Mouse (Mus musculus): ENCODE measurements around the gene Emc7. TPM values are rescaled to one million over a fixed set of nuclear protein-coding genes. Genes with fewer than 3 reads are reported as not detected.

Gene Emc7
- total and polyA plus RNA-seq, 3 experiments: 17.7 to 25.7 TPM; not detected in 1

DNA sequence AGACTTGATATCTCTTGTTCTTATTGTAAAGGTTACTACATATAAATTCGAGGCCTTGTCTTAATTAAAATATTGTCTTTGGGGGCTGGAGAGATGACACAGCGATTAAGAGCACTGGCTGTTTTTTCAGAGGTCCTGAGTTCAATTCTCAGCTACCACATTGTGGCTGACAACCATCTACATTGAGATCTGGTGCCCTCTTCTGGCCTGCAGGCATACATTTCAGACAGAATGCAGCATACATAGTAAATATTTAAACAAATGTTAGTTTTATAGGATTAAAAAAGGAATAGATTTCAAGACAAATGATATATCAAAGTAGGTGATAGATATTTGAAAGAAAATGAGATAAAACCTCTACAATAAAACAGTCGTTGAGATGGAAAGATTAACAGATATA lies 5.8 kb downstream of the Emc7 start:
- peak; percentile 32 for DNase-seq (ENCODE audit: low read depth, low spot score)
- peaks cover 5 to 8% of the 10 kb centered on the region in 2 experiments; a peak in 1 of 4 replicates for H3K4me1 ChIP-seq (ENCODE audit: control insufficient read depth in 1 of 2, insufficient read depth in 2 of 2, low read length in 2 of 2)
- H3K9me3 ChIP-seq (replicated peaks; ENCODE audit: insufficient read depth, low read length): no peaks in the 10 kb centered on the region
- peaks cover 32% of the 10 kb centered on the region for H3K79me2 ChIP-seq (ENCODE audit: control insufficient read depth, insufficient read depth, low read length, poor library complexity)
- H3K4me3 ChIP-seq (ENCODE audit: control insufficient read depth in 1 of 2, insufficient read depth in 1 of 2, low read depth in 2 of 2, low read length in 2 of 2): no peak overlapping the region
- H3K36me3 ChIP-seq (ENCODE audit: control insufficient read depth in 1 of 2, insufficient read depth in 2 of 2, low read length in 2 of 2): peaks cover 17 to 27% of the 10 kb centered on the region in 2 experiments
- no peak overlapping the region for H3K27ac ChIP-seq (ENCODE audit: control insufficient read depth, low read depth, low read length)
- TF ChIP-seq ZC3H11A (IDR thresholded peaks at IDR 0.05; ENCODE audit: low read depth, low read length) (peak; percentile 37), CTCF (IDR thresholded peaks at IDR 0.05 in 2 of 3, conservative IDR thresholded peaks at IDR 0.05 in 1 of 3; ENCODE audit: control insufficient read depth in 1 of 3, insufficient read depth in 1 of 3, low read depth in 2 of 3, low read length in 3 of 3, poor library complexity in 1 of 3, severe bottlenecking in 1 of 3) (peak in 2 of 3 experiments; percentile 13 to 57; a peak in 2 of 6 replicates), RAD21 (IDR thresholded peaks at IDR 0.05; ENCODE audit: low read depth, low read length) (peak; percentile 41), ZNF384 (IDR thresholded peaks at IDR 0.05; ENCODE audit: low read depth, low read length) (0 out of 2 replicates have a peak, but pooled peaks have one; percentile 20), ZKSCAN1 (IDR thresholded peaks at IDR 0.05; ENCODE audit: low read depth, low read length) (no peak), ZMIZ1 (IDR thresholded peaks at IDR 0.05; ENCODE audit: low read depth, low read length) (no peak), SIN3A (IDR thresholded peaks at IDR 0.05; ENCODE audit: low read length) (0 out of 2 replicates have a peak, but pooled peaks have one; percentile 18), MAFK (IDR thresholded peaks at IDR 0.05; ENCODE audit: borderline replicate concordance, low read depth, low read length) (no peak), SMC3 (IDR thresholded peaks at IDR 0.05; ENCODE audit: low read depth, low read length) (peak; percentile 53)
- no peak overlapping the region for H3K9ac ChIP-seq (ENCODE audit: control insufficient read depth, low read depth, low read length, poor library complexity, severe bottlenecking)
- no peaks in the 10 kb centered on the region for H3K27me3 ChIP-seq (ENCODE audit: control insufficient read depth in 1 of 2, insufficient read depth in 2 of 2, low read length in 2 of 2)

DNA sequence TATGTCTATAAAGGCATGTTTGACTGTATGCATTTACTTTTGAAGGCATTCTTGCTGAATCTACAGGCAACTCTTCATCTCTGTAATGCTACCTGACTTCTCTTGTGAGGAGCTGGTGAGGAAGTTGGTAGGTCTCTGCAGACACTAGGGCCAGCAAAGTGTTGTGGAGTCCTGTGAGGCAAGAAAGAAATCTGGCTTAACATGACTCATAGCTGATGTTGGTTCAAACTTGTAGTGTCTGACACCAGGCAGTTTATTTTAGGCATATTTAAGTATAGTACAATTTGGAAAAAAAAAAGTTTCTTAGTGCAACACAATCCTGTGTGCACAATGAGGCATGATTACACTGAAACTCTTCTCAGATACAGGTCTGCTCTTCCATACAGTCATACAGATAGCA lies 14.7 kb downstream of the Emc7 start:
- Histone ChIP-seq H3K9me3 (replicated peaks; ENCODE audit: insufficient read depth, low read length) (no peaks in the 10 kb centered on the region), H3K36me3 (ENCODE audit: control insufficient read depth in 1 of 2, insufficient read depth in 2 of 2, low read length in 2 of 2) (peaks cover 0 to 14% of the 10 kb centered on the region in 2 experiments; a peak in 2 of 4 replicates), H3K4me3 (ENCODE audit: control insufficient read depth in 1 of 2, insufficient read depth in 1 of 2, low read depth in 2 of 2, low read length in 2 of 2) (no peak overlapping the region), H3K27ac (ENCODE audit: control insufficient read depth, low read depth, low read length) (no peak overlapping the region), H3K27me3 (ENCODE audit: control insufficient read depth in 1 of 2, insufficient read depth in 2 of 2, low read length in 2 of 2) (no peaks in the 10 kb centered on the region), H3K9ac (ENCODE audit: control insufficient read depth, low read depth, low read length, poor library complexity, severe bottlenecking) (no peak overlapping the region), H3K79me2 (ENCODE audit: control insufficient read depth, insufficient read depth, low read length, poor library complexity) (no peaks in the 10 kb centered on the region), H3K4me1 (ENCODE audit: control insufficient read depth in 1 of 2, insufficient read depth in 2 of 2, low read length in 2 of 2) (no peaks in the 10 kb centered on the region)
- TF ChIP-seq MYB (IDR thresholded peaks at IDR 0.05; ENCODE audit: low read depth, low read length) (no peak), RCOR1 (IDR thresholded peaks at IDR 0.05; ENCODE audit: low read depth, low read length) (no peak), POLR2A (IDR thresholded peaks at IDR 0.05; ENCODE audit: control insufficient read depth in 1 of 2, insufficient read depth in 1 of 2, low read depth in 1 of 2, low read length in 2 of 2, poor library complexity in 1 of 2) (no peak), MAFK (IDR thresholded peaks at IDR 0.05; ENCODE audit: borderline replicate concordance, low read depth, low read length) (no peak), BHLHE40 (IDR thresholded peaks at IDR 0.05; ENCODE audit: borderline replicate concordance, low read depth, low read length) (no peak), JUND (IDR thresholded peaks at IDR 0.05; ENCODE audit: low read depth, low read length) (no peak), SMC3 (IDR thresholded peaks at IDR 0.05; ENCODE audit: low read depth, low read length) (no peak), MEF2A (IDR thresholded peaks at IDR 0.05; ENCODE audit: extremely low read depth, insufficient replicate concordance, low read depth, low read length, poor library complexity, severe bottlenecking) (no peak), UBTF (IDR thresholded peaks at IDR 0.05; ENCODE audit: borderline replicate concordance, insufficient read depth, low read depth, low read length) (no peak), ZKSCAN1 (IDR thresholded peaks at IDR 0.05; ENCODE audit: low read depth, low read length) (no peak), NELFE (IDR thresholded peaks at IDR 0.05; ENCODE audit: low read depth, low read length) (no peak), MYC (IDR thresholded peaks at IDR 0.05; ENCODE audit: low read depth, low read length) (no peak), TBP (IDR thresholded peaks at IDR 0.05; ENCODE audit: low read depth, low read length) (no peak), MAZ (IDR thresholded peaks at IDR 0.05; ENCODE audit: low read depth, low read length) (no peak), USF1 (IDR thresholded peaks at IDR 0.05; ENCODE audit: low read depth, low read length) (no peak), MXI1 (IDR thresholded peaks at IDR 0.05; ENCODE audit: low read depth, low read length) (no peak), CHD2 (IDR thresholded peaks at IDR 0.05; ENCODE audit: low read length) (no peak), GATA1 (IDR thresholded peaks at IDR 0.05; ENCODE audit: low read depth, low read length) (no peak)
- no peak for DNase-seq (ENCODE audit: low read depth, low spot score)
